Mouse (Mus musculus) MEL (cell line): ENCODE measurements around the gene Ly6g6d. TPM values are rescaled to one million over a fixed set of nuclear protein-coding genes. Genes with fewer than 3 reads are reported as not detected.

Experiments used
- DNase-seq: peaks from one replicate; pipeline ENCODE4 v3.0.0; 2011; ENCODE audit warnings: low read depth, low spot score
- H3K27ac ChIP-seq: 2 replicates; pipeline ENCODE4 v1.5.1; 2012; ENCODE audit warnings: low read depth, mild to moderate bottlenecking, control low read depth, low read length, moderate library complexity; ENCODE audit not compliant: control insufficient read depth
- H3K27me3 ChIP-seq, 2 experiments: fragments of 150-350 bp in 1 of 2; sonication (generic) in 1 of 2; 2 replicates each; pipeline ENCODE4 v1.6.1; 2012; ENCODE audit warnings: low read length in 2 of 2, mild to moderate bottlenecking in 2 of 2, improper control_type of control experiment in 1 of 2, moderate library complexity in 1 of 2; ENCODE audit not compliant: insufficient read depth in 2 of 2, control insufficient read depth in 1 of 2
- H3K36me3 ChIP-seq, 2 experiments: 2 replicates each; pipeline ENCODE4 v1.6.1; 2012 to 2014; ENCODE audit warnings: low read length in 2 of 2, improper control_type of control experiment in 1 of 2, inconsistent platforms in 1 of 2, mild to moderate bottlenecking in 1 of 2; ENCODE audit not compliant: insufficient read depth in 2 of 2, control insufficient read depth in 1 of 2
- H3K4me1 ChIP-seq, 2 experiments: fragments of 150-350 bp in 1 of 2; sonication (generic) in 1 of 2; 2 replicates each; pipeline ENCODE4 v1.6.1; 2012; ENCODE audit warnings: low read length in 2 of 2, improper control_type of control experiment in 1 of 2, mild to moderate bottlenecking in 1 of 2; ENCODE audit not compliant: insufficient read depth in 2 of 2, control insufficient read depth in 1 of 2
- H3K4me3 ChIP-seq, 2 experiments: fragments of 150-350 bp in 1 of 2; sonication (generic) in 1 of 2; 2 replicates each; pipeline ENCODE4 v1.5.1; 2012; ENCODE audit warnings: low read depth in 2 of 2, low read length in 2 of 2, mild to moderate bottlenecking in 2 of 2, moderate library complexity in 2 of 2, control low read depth in 1 of 2, improper control_type of control experiment in 1 of 2; ENCODE audit not compliant: control insufficient read depth in 1 of 2, insufficient read depth in 1 of 2
- H3K79me2 ChIP-seq: 2 replicates; pipeline ENCODE4 v1.6.1; 2012; ENCODE audit warnings: mild to moderate bottlenecking, low read length, moderate library complexity; ENCODE audit not compliant: control insufficient read depth, poor library complexity, insufficient read depth
- H3K9ac ChIP-seq: 2 replicates; pipeline ENCODE4 v1.6.1; 2012; ENCODE audit warnings: low read depth, mild to moderate bottlenecking, control low read depth, low read length, moderate library complexity; ENCODE audit not compliant: control insufficient read depth, poor library complexity, severe bottlenecking
- H3K9me3 ChIP-seq: fragments of 150-350 bp; sonication (generic); replicated peaks from 2 replicates; pipeline ENCODE4 v1.6.1; 2012; ENCODE audit warnings: mild to moderate bottlenecking, low read length, improper control_type of control experiment, moderate library complexity; ENCODE audit not compliant: insufficient read depth
- BHLHE40 ChIP-seq: IDR thresholded peaks from 2 replicates; pipeline ENCODE4 v1.6.1; 2012; ENCODE audit warnings: low read depth, mild to moderate bottlenecking, inconsistent platforms, low read length, improper control_type of control experiment, borderline replicate concordance
- CHD1 ChIP-seq: IDR thresholded peaks from 2 replicates; pipeline ENCODE4 v1.6.1; 2012; ENCODE audit warnings: low read depth, mild to moderate bottlenecking, inconsistent platforms, low read length, improper control_type of control experiment
- E2F4 ChIP-seq: IDR thresholded peaks from 2 replicates; pipeline ENCODE4 v1.6.1; 2011; ENCODE audit warnings: low read depth, low read length, improper control_type of control experiment, borderline replicate concordance
- EP300 ChIP-seq, 2 experiments: IDR thresholded peaks; 2 replicates each; pipeline ENCODE4 v1.6.1; 2011; ENCODE audit warnings: improper control_type of control experiment in 2 of 2, low read length in 2 of 2, low read depth in 1 of 2, mild to moderate bottlenecking in 1 of 2
- ETS1 ChIP-seq: IDR thresholded peaks from 2 replicates; pipeline ENCODE4 v1.6.1; 2012; ENCODE audit warnings: low read depth, mild to moderate bottlenecking, inconsistent platforms, low read length, improper control_type of control experiment, moderate library complexity
- GATA1 ChIP-seq: IDR thresholded peaks from 2 replicates; pipeline ENCODE4 v1.6.1; 2011; ENCODE audit warnings: low read depth, low read length, improper control_type of control experiment
- JUND ChIP-seq: IDR thresholded peaks from 2 replicates; pipeline ENCODE4 v1.6.1; 2011; ENCODE audit warnings: low read depth, mild to moderate bottlenecking, improper control_type of control experiment, low read length
- MAFK ChIP-seq: IDR thresholded peaks from 2 replicates; pipeline ENCODE4 v1.6.1; 2011; ENCODE audit warnings: low read depth, mild to moderate bottlenecking, low read length, improper control_type of control experiment, borderline replicate concordance
- MXI1 ChIP-seq: IDR thresholded peaks from 2 replicates; pipeline ENCODE4 v1.6.1; 2011; ENCODE audit warnings: mild to moderate bottlenecking, low read depth, low read length, improper control_type of control experiment
- MYC ChIP-seq: IDR thresholded peaks from 2 replicates; pipeline ENCODE4 v1.6.1; 2011; ENCODE audit warnings: low read depth, mild to moderate bottlenecking, low read length, improper control_type of control experiment, moderate library complexity
- SIN3A ChIP-seq: IDR thresholded peaks from 2 replicates; pipeline ENCODE4 v1.6.1; 2012; ENCODE audit warnings: low read length, improper control_type of control experiment, inconsistent platforms
- SMC3 ChIP-seq: IDR thresholded peaks from 2 replicates; pipeline ENCODE4 v1.6.1; 2011; ENCODE audit warnings: low read depth, low read length, improper control_type of control experiment
- TAL1 ChIP-seq: IDR thresholded peaks from 2 replicates; pipeline ENCODE4 v1.6.1; 2012; ENCODE audit warnings: mild to moderate bottlenecking, inconsistent platforms, low read length, moderate library complexity, mixed read lengths
- TBP ChIP-seq: IDR thresholded peaks from 2 replicates; pipeline ENCODE4 v1.8.0; 2011; ENCODE audit warnings: low read depth, low read length, improper control_type of control experiment
- TCF12 ChIP-seq: IDR thresholded peaks from 2 replicates; pipeline ENCODE4 v1.6.1; 2014; ENCODE audit warnings: low read depth, mild to moderate bottlenecking, inconsistent platforms, low read length, improper control_type of control experiment, moderate library complexity
- ZMIZ1 ChIP-seq: IDR thresholded peaks from 2 replicates; pipeline ENCODE4 v1.6.1; 2012; ENCODE audit warnings: low read depth, mild to moderate bottlenecking, inconsistent platforms, low read length, improper control_type of control experiment, moderate library complexity
- polyA plus RNA-seq, 2 experiments: library from polyadenylated mRNA; stranded (reverse) in 1 of 2; unstranded in 1 of 2; fragments of >175 nt in 1 of 2; fragments of >200 nt in 1 of 2; gene quantifications; 2 replicates each; pipeline versions ENCODE4 v1.2.1 to v1.2.4; 2012; ENCODE audit warnings: low replicate concordance in 2 of 2, low read depth in 1 of 2; ENCODE audit not compliant: insufficient read length in 2 of 2, insufficient read depth in 1 of 2, missing spikeins in 1 of 2
- total RNA-seq: library from RNA; depleted of rRNA; stranded (reverse); fragments of 300-350 nt; gene quantifications from 2 replicates; pipeline ENCODE4 v1.2.3, GENCODE M21; 2012

Ly6g6d gene
- total and polyA plus RNA-seq, 3 experiments: 4.4 to 5.5 TPM; not detected in 1

DNA sequence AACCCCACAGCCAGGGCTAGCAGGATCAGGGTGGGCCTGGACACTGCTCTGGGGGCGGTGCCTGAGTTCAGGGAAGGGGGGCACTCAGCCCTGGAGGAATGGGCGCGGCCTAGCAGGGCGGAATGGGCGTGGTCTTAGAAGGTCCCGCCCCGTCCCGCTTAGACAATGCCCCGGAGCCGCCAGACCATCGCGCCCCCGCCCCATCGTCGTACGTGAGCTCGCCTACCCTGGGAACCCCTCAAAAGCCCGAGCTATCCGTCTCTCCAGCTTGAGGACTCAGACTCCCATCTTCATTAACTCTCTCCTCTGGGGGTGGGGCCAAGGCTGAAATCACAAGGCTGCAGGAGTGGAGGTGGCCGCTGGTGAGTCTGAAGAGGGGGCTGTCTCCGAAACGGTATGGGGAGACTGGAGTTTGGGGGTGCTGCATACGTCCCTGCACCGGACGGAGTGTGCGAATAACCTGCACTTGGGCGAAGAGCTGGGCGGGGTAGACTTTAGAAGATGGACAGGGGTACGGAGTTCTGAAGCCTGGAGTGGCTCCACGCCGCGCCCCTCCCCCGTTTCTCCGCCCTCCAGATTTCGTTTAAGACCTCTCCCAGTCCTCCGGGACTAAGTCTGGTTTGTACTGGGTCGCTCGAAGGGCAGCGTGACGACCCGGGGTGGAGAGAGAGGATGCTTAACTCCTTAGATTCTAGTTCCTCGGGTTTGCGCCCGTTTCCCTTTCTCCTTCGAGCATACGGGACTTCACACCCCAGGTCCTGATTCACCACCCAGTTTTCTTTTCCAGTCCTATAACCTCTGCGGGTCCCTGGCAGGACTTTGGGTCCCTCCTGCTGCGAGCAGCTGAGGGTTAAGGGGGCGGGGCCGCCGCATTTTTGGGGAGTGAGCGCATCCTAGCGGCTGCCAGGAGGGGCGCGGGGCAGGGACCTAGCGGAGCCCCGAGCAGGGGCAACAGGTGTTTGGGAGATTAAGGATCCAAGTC, 18.7 kb downstream of the Ly6g6d start, which contains the start of gene Ddah2 (continued):
- peak; percentile 57 for TF ChIP-seq SMC3
- TF ChIP-seq E2F4: no peak
- TF ChIP-seq SIN3A: peak; percentile 51
- TF ChIP-seq ZMIZ1: no peak
- TF ChIP-seq CHD1: no peak

DNA sequence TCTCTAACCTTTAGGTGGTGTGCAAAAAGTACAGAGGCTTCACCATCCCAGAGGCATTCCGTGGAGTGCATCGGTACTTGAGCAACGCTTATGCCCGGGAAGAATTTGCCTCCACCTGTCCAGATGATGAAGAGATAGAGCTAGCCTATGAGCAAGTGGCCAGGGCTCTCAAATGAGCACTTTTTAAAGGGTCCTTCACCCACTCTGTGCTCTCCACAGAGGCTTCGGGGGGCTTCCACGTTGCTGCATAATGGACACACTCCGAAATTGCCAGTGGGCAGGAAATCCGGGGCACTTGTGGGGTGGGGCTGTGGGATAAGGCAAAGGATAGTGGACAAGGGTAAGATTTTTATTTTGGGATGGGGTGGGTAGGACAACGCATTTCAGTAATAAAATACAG, 19.5 kb downstream of the Ly6g6d start:
- no peak overlapping the region for H3K4me3 ChIP-seq
- H3K9ac ChIP-seq: no peak overlapping the region
- H3K79me2 ChIP-seq: peaks cover 11% of the 10 kb centered on the region; the same call in 1 of the 2 replicates
- no peaks in the 10 kb centered on the region for H3K9me3 ChIP-seq
- peaks cover 9 to 14% of the 10 kb centered on the region in 2 experiments for H3K36me3 ChIP-seq
- H3K27ac ChIP-seq: no peak overlapping the region
- H3K27me3 ChIP-seq: no peaks in the 10 kb centered on the region
- TF ChIP-seq GATA1: no peak
- TF ChIP-seq, all 39 proteins: peak for 0
- DNase-seq: no peak
- H3K4me1 ChIP-seq: no peaks in the 10 kb centered on the region; a peak in 1 of 4 replicates

DNA sequence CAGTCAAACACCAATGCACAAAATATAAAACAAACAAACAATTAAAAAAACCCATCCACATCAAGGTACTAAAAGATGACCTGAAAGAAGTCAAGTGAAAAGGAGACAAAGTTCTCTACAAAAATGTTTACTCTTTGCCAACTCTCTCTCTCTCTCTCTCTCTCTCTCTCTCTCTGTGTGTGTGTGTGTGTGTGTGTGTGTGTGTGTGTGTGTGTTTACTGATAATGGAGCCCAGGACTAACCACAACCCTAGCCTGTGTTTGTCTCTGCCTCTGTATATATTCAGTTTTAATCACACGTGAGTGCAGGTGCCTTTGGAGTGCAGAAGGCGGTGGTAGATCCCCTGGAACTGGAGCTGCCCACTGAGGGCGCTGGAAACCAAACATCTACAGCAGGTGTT, 20.8 kb downstream of the Ly6g6d start:
- Histone ChIP-seq H3K27ac (no peak overlapping the region), H3K4me3 (no peak overlapping the region), H3K9me3 (no peaks in the 10 kb centered on the region), H3K79me2 (peaks cover 22% of the 10 kb centered on the region), H3K9ac (no peak overlapping the region), H3K4me1 (peaks cover 0 to 10% of the 10 kb centered on the region in 2 experiments; a peak in 3 of 4 replicates), H3K36me3 (peaks cover 16 to 18% of the 10 kb centered on the region in 2 experiments), H3K27me3 (no peaks in the 10 kb centered on the region)
- peak; percentile 17 to 52; a peak in 2 of 4 replicates for TF ChIP-seq EP300 (IDR thresholded peaks at IDR 0.05; ENCODE audit: low read depth in 1 of 2, low read length in 2 of 2)
- TF ChIP-seq TAL1: peak; percentile 35; the same call in 1 of the 2 replicates
- TF ChIP-seq TCF12: peak; percentile 45; the same call in 1 of the 2 replicates
- TF ChIP-seq MAFK: no peak
- TF ChIP-seq ETS1: peak; percentile 42; the same call in 1 of the 2 replicates
- TF ChIP-seq MXI1: peak; percentile 42; the same call in 1 of the 2 replicates
- 0 out of 2 replicates have a peak, but pooled peaks have one; percentile 8 for TF ChIP-seq TBP
- peak; percentile 69; the same call in 1 of the 2 replicates for TF ChIP-seq JUND
- peak; percentile 53; the same call in 1 of the 2 replicates for TF ChIP-seq BHLHE40
- TF ChIP-seq MYC: no peak
- peak; percentile 59; the same call in 1 of the 2 replicates for TF ChIP-seq SIN3A
- DNase-seq: peak; percentile 50
